Mouse (Mus musculus) Patski (cell line): ENCODE data around the gene Rps26. TPM values are rescaled to one million over a fixed set of nuclear protein-coding genes. Genes with fewer than 3 reads are reported as not detected.

Source experiments
- ATAC-seq: fragments of 100-300 bp; one replicate; pipeline ENCODE4 v1.8.0; 2021
- CTCF ChIA-PET: fragments of 350-600 bp; sonication (Branson Sonifier 250); formaldehyde crosslinking; loops from one replicate; lab custom pipeline; 2022; ENCODE audit warnings: inconsistent platforms; lab: Charles Lee
- POLR2A ChIA-PET: fragments of 350-600 bp; sonication (Branson Sonifier 250); formaldehyde crosslinking; loops from one replicate; lab custom pipeline; 2022; ENCODE audit warnings: antibody characterized with exemption, inconsistent platforms; lab: Charles Lee
- DNase-seq: peaks from one replicate; pipeline ENCODE4 v3.0.0-alpha.2; 2011; ENCODE audit warnings: low read depth, low spot score
- H3K27me3 ChIP-seq: fragments of 371-371 bp; one replicate; pipeline ENCODE4 v1.5.1; 2021
- CTCF ChIP-seq: fragments of 100-300 bp; IDR thresholded peaks from one replicate; pipeline ENCODE4 v1.5.1; 2021
- in situ Hi-C: fragments of 300-500 bp; cut with MboI; formaldehyde crosslinking; loops from 3 replicates; pipeline ENCODE4 v1.11.1; 2018; ENCODE audit warnings: low pct_unique_long_range_greater_than_20kb, mixed read lengths
- polyA plus RNA-seq: library from polyadenylated mRNA; unstranded; gene quantifications from one replicate; pipeline ENCODE4 v1.2.3, GENCODE M21; 2021

Gene Rps26
- polyA plus RNA-seq, 1 experiment from 2014 or later: 259 TPM

GRCm38 (mm10) chr10:128578330-128578729 lies 48.2 kb downstream of the Rps26 start:
- in situ Hi-C loops: no loop called here
- no peak for ATAC-seq
- no peak for TF ChIP-seq CTCF
- no peak for DNase-seq
- POLR2A ChIA-PET: no interaction called here
- CTCF ChIA-PET: no interaction called here
- no peaks in the 10 kb centered on the region for H3K27me3 ChIP-seq

GRCm38 (mm10) chr10:128575063-128575462 lies 51.5 kb downstream of the Rps26 start:
- H3K27me3 ChIP-seq: no peaks in the 10 kb centered on the region
- POLR2A ChIA-PET: interaction anchor here (1.0 kb wide), 1 partner anchor 99 kb away, joined by 3 read pairs; the partner anchor contains the start of gene Suox
- no peak for DNase-seq
- no peak for TF ChIP-seq CTCF
- CTCF ChIA-PET: no interaction called here
- in situ Hi-C loops: no loop called here
- no peak for ATAC-seq

Other genes starting within 250 kb of the Rps26 start
- 55.9 TPM for gene Ankrd52, start 249.6 kb downstream of the Rps26 start, polyA plus RNA-seq
- 0.12 TPM for gene Slc39a5, start 225.5 kb downstream of the Rps26 start, polyA plus RNA-seq
- 85.0 TPM for gene Nabp2, start 215.3 kb downstream of the Rps26 start, polyA plus RNA-seq
- gene Rnf41, start 215.1 kb downstream of the Rps26 start, polyA plus RNA-seq: 43.3 TPM
- gene Smarcc2, start 167.5 kb downstream of the Rps26 start, polyA plus RNA-seq: 102 TPM
- 1,994 TPM for gene Myl6, start 132.6 kb downstream of the Rps26 start, polyA plus RNA-seq
- gene Myl6b, start 128.1 kb downstream of the Rps26 start, polyA plus RNA-seq: 54.1 TPM
- 75.8 TPM for gene Esyt1, start 100.9 kb downstream of the Rps26 start, polyA plus RNA-seq
- 16.8 TPM for gene Zc3h10, start 79.0 kb downstream of the Rps26 start, polyA plus RNA-seq
- 1,532 TPM for gene Rpl41, start 77.4 kb downstream of the Rps26 start, polyA plus RNA-seq
- 117 TPM for gene Pa2g4, start 60.8 kb downstream of the Rps26 start, polyA plus RNA-seq
- gene Erbb3, start 37.1 kb downstream of the Rps26 start, polyA plus RNA-seq: 1.2 TPM
- 0.10 TPM for gene Ikzf4, start 19.2 kb upstream of the Rps26 start, polyA plus RNA-seq
- gene Suox, start 47.3 kb upstream of the Rps26 start, polyA plus RNA-seq: 15.2 TPM
- gene Rab5b, start 69.5 kb upstream of the Rps26 start, polyA plus RNA-seq: 93.3 TPM
- 1.1 TPM for gene Pmel, start 77.4 kb upstream of the Rps26 start, polyA plus RNA-seq
- gene Cdk2, start 78.3 kb upstream of the Rps26 start, polyA plus RNA-seq: 30.2 TPM
- gene Dgka, start 118.1 kb upstream of the Rps26 start, polyA plus RNA-seq: 9.9 TPM
- 37.8 TPM for gene Pym1, start 121.1 kb upstream of the Rps26 start, polyA plus RNA-seq
- gene Mmp19, start 164.2 kb upstream of the Rps26 start, polyA plus RNA-seq: 18.6 TPM
- gene Dnajc14, start 177.3 kb upstream of the Rps26 start, polyA plus RNA-seq: 81.8 TPM
- gene Tmem198b, start 177.6 kb upstream of the Rps26 start, polyA plus RNA-seq: 26.7 TPM
- 105 TPM for gene Sarnp, start 190.6 kb upstream of the Rps26 start, polyA plus RNA-seq
- gene Ormdl2, start 194.9 kb upstream of the Rps26 start, polyA plus RNA-seq: 56.5 TPM